Mouse (Mus musculus): ENCODE data around the gene Fndc4.

The Fndc4 gene

GRCm38 (mm10) chr5:31257616-31258015 is 38.3 kb downstream of the Fndc4 start:
- DNase-seq (ENCODE audit: low read depth in 1 of 2, low spot score in 2 of 2), result no peak

GRCm38 (mm10) chr5:31255971-31256370 is 39.9 kb downstream of the Fndc4 start:
- DNase-seq (ENCODE audit: low read depth in 1 of 2, low spot score in 2 of 2), result no peak

GRCm38 (mm10) chr5:31255381-31255780 is 40.5 kb downstream of the Fndc4 start:
- no peak for DNase-seq (ENCODE audit: low read depth in 1 of 2, low spot score in 2 of 2)

GRCm38 (mm10) chr5:31254901-31255300 is 41.0 kb downstream of the Fndc4 start:
- DNase-seq (ENCODE audit: low read depth in 1 of 2, low spot score in 2 of 2), result no peak

- DNase-seq (ENCODE audit: low read depth in 1 of 2, low spot score in 2 of 2), result no peak
These were observed 41.4 kb downstream of the Fndc4 start for GRCm38 (mm10) chr5:31254452-31254851.

- no peak for DNase-seq (ENCODE audit: low read depth in 1 of 2, low spot score in 2 of 2)
These were observed 42.1 kb downstream of the Fndc4 start for GRCm38 (mm10) chr5:31253806-31254205.

GRCm38 (mm10) chr5:31252795-31253545 is 42.9 kb downstream of the Fndc4 start:
- DNase-seq (ENCODE audit: low read depth in 1 of 2, low spot score in 2 of 2), result no peak

- no peak for DNase-seq (ENCODE audit: low read depth in 1 of 2, low spot score in 2 of 2)
These were observed 43.7 kb downstream of the Fndc4 start for GRCm38 (mm10) chr5:31252151-31252550.

- DNase-seq (ENCODE audit: low read depth in 1 of 2, low spot score in 2 of 2), result no peak
These were observed 44.3 kb downstream of the Fndc4 start, which contains the start of gene Krtcap3 for GRCm38 (mm10) chr5:31251541-31252101. Gene Krtcap3, plus strand, starts transcription at chr5:31251691.

- DNase-seq (ENCODE audit: low read depth in 1 of 2, low spot score in 2 of 2), result no peak
These were observed 45.2 kb downstream of the Fndc4 start for GRCm38 (mm10) chr5:31250716-31251115.
